Mouse (Mus musculus) forebrain, embryonic 12.5 days (tissue): Measurements from ENCODE around the gene Btd. TPM values are rescaled to one million over a fixed set of nuclear protein-coding genes. Genes with fewer than 3 reads are reported as not detected.

Experiments
- ATAC-seq: fragments of 200-750 bp; cut with Nextera tagmentation; 2 replicates; pipeline ENCODE4 v1.8.0; 2017; ENCODE audit warnings: moderate TSS enrichment; ENCODE audit not compliant: low FRiP score
- H3K27ac ChIP-seq: fragments of 300-500 bp; sonication (generic); 2 replicates; pipeline ENCODE4 v1.5.1; 2016; ENCODE audit warnings: mild to moderate bottlenecking
- H3K27me3 ChIP-seq: fragments of 300-500 bp; sonication (generic); 2 replicates; pipeline ENCODE4 v1.6.1; 2016; ENCODE audit warnings: mild to moderate bottlenecking
- H3K36me3 ChIP-seq: fragments of 300-500 bp; sonication (generic); replicated peaks from 2 replicates; pipeline ENCODE4 v1.6.1; 2016; ENCODE audit warnings: mild to moderate bottlenecking
- H3K4me1 ChIP-seq: fragments of 300-500 bp; sonication (generic); 2 replicates; pipeline ENCODE4 v1.6.1; 2016
- H3K4me2 ChIP-seq: fragments of 300-500 bp; sonication (generic); 2 replicates; pipeline ENCODE4 v1.6.1; 2016; ENCODE audit warnings: mild to moderate bottlenecking, moderate library complexity
- H3K4me3 ChIP-seq: fragments of 300-500 bp; sonication (generic); replicated peaks from 2 replicates; pipeline ENCODE4 v1.5.1; 2016; ENCODE audit warnings: mild to moderate bottlenecking
- H3K9ac ChIP-seq: fragments of 300-500 bp; sonication (generic); 2 replicates; pipeline ENCODE4 v1.6.1; 2016; ENCODE audit warnings: mild to moderate bottlenecking
- H3K9me3 ChIP-seq: fragments of 300-500 bp; sonication (generic); 2 replicates; pipeline ENCODE4 v1.6.1; 2016
- WGBS: fragments of 180-500 bp; shearing (Covaris S2); methylation state at CpG from one replicate; pipeline ENCODE4 v1.1.7; 2016; 5-methylcytosine and 5-hydroxymethylcytosine counted together
- polyA plus RNA-seq: library from polyadenylated mRNA; unstranded; fragments of >200 nt; fragmentation: Nextera tagmentation; extraction: Ambion mirVana; gene quantifications from 2 replicates; pipeline ENCODE4 v1.2.1, GENCODE M21; 2016

Btd gene
- polyA plus RNA-seq, 1 experiment from 2014 or later, result 13.9 TPM

- Histone ChIP-seq H3K36me3 (no peaks in the 10 kb centered on the region), H3K9me3 (no peaks in the 10 kb centered on the region), H3K9ac (no peak overlapping the region), H3K4me1 (no peaks in the 10 kb centered on the region), H3K27ac (no peak overlapping the region), H3K27me3 (no peaks in the 10 kb centered on the region), H3K4me3 (no peak overlapping the region), H3K4me2 (no peak overlapping the region)
- 87% methylated on average over 3 of the region's 3 CpGs for WGBS
- ATAC-seq, result no peak
Measured at GRCm38 (mm10) chr14:31617997-31618396, 22.8 kb upstream of the Btd start.

- Histone ChIP-seq H3K4me1 (no peaks in the 10 kb centered on the region), H3K4me2 (no peak overlapping the region), H3K27ac (no peak overlapping the region), H3K27me3 (no peaks in the 10 kb centered on the region), H3K36me3 (no peaks in the 10 kb centered on the region), H3K4me3 (no peak overlapping the region), H3K9me3 (no peaks in the 10 kb centered on the region), H3K9ac (no peak overlapping the region)
- ATAC-seq, result no peak
- WGBS, result 53% methylated on average over 9 of the region's 9 CpGs
Measured at GRCm38 (mm10) chr14:31620591-31621223, 20.1 kb upstream of the Btd start.

- WGBS, result 89% methylated on average over 12 of the region's 12 CpGs
- Histone ChIP-seq H3K4me1 (no peaks in the 10 kb centered on the region), H3K4me2 (no peak overlapping the region), H3K36me3 (no peaks in the 10 kb centered on the region), H3K9ac (no peak overlapping the region), H3K9me3 (no peaks in the 10 kb centered on the region), H3K27me3 (no peaks in the 10 kb centered on the region), H3K4me3 (no peak overlapping the region), H3K27ac (no peak overlapping the region)
- no peak for ATAC-seq
Measured at GRCm38 (mm10) chr14:31622748-31623147, 18.1 kb upstream of the Btd start.

GRCm38 (mm10) chr14:31630677-31631076 is 10.2 kb upstream of the Btd start:
- no peak for ATAC-seq
- no peaks in the 10 kb centered on the region for H3K9me3 ChIP-seq

GRCm38 (mm10) chr14:31640346-31640889 is 410 bp upstream of the Btd start, which contains the start of gene Gm49387:
Gene Gm49387, minus strand, starts transcription at chr14:31640878.
- ATAC-seq, result peak; percentile 62
- H3K9me3 ChIP-seq, result no peaks in the 10 kb centered on the region
- peaks cover 18% of the 10 kb centered on the region for H3K4me1 ChIP-seq
- WGBS, result 2% methylated on average over 26 of the region's 26 CpGs
- peak within 1 kb of the TSS; percentile 81 for H3K27ac ChIP-seq
- H3K4me2 ChIP-seq, result peak within 1 kb of the TSS; percentile 93
- peak within 1 kb of the TSS; percentile 66 for H3K9ac ChIP-seq
- peak within 1 kb of the TSS; percentile 69 for H3K4me3 ChIP-seq
- H3K36me3 ChIP-seq, result no peaks in the 10 kb centered on the region
- H3K27me3 ChIP-seq, result no peaks in the 10 kb centered on the region

More at GRCm38 (mm10) chr14:31630677-31631076, 10.2 kb upstream of the Btd start:
- Histone ChIP-seq H3K4me3 (no peak overlapping the region), H3K27ac (no peak overlapping the region), H3K27me3 (no peaks in the 10 kb centered on the region), H3K36me3 (no peaks in the 10 kb centered on the region), H3K9ac (no peak overlapping the region), H3K4me2 (no peak overlapping the region), H3K4me1 (0 out of 2 replicates have a peak, but pooled peaks cover 3% of the 10 kb centered on the region)
- 29% methylated on average over 7 of the region's 7 CpGs for WGBS

- Histone ChIP-seq H3K9me3 (no peaks in the 10 kb centered on the region), H3K27me3 (no peaks in the 10 kb centered on the region), H3K4me1 (peaks cover 18% of the 10 kb centered on the region), H3K27ac (no peak overlapping the region; the same call in 1 of the 2 replicates), H3K9ac (peak overlapping the region; percentile 66), H3K4me3 (peak overlapping the region; percentile 69), H3K36me3 (no peaks in the 10 kb centered on the region), H3K4me2 (peak overlapping the region; percentile 93)
- no peak for ATAC-seq
- 69% methylated on average over 9 of the region's 9 CpGs for WGBS
Measured at GRCm38 (mm10) chr14:31641506-31642155, 803 bp downstream of the Btd start.

- Histone ChIP-seq H3K9me3 (no peaks in the 10 kb centered on the region), H3K4me1 (peaks cover 18% of the 10 kb centered on the region), H3K4me2 (no peak overlapping the region), H3K4me3 (no peak overlapping the region), H3K36me3 (no peaks in the 10 kb centered on the region), H3K27me3 (no peaks in the 10 kb centered on the region), H3K9ac (no peak overlapping the region), H3K27ac (no peak overlapping the region)
- no peak for ATAC-seq
- WGBS, result 88% methylated on average over 5 of the region's 5 CpGs
Measured at GRCm38 (mm10) chr14:31644183-31644830, 3.5 kb downstream of the Btd start.

- Histone ChIP-seq H3K4me2 (no peak overlapping the region), H3K9me3 (no peaks in the 10 kb centered on the region), H3K9ac (no peak overlapping the region), H3K27ac (no peak overlapping the region), H3K4me3 (no peak overlapping the region), H3K4me1 (peaks cover 15% of the 10 kb centered on the region), H3K27me3 (no peaks in the 10 kb centered on the region), H3K36me3 (no peaks in the 10 kb centered on the region)
- no peak for ATAC-seq
- 65% methylated on average over 3 of the region's 3 CpGs for WGBS
Measured at GRCm38 (mm10) chr14:31644931-31645547, 4.2 kb downstream of the Btd start.

GRCm38 (mm10) chr14:31645920-31646319 is 5.1 kb downstream of the Btd start:
- Histone ChIP-seq H3K4me3 (no peak overlapping the region), H3K9me3 (no peaks in the 10 kb centered on the region), H3K27ac (no peak overlapping the region), H3K36me3 (no peaks in the 10 kb centered on the region), H3K9ac (no peak overlapping the region), H3K4me2 (no peak overlapping the region), H3K4me1 (peaks cover 9% of the 10 kb centered on the region), H3K27me3 (no peaks in the 10 kb centered on the region)
- WGBS, result 95% methylated on average over 7 of the region's 7 CpGs
- no peak for ATAC-seq

- H3K9me3 ChIP-seq, result no peaks in the 10 kb centered on the region
- H3K4me1 ChIP-seq, result no peaks in the 10 kb centered on the region
- H3K27ac ChIP-seq, result no peak overlapping the region
- H3K4me2 ChIP-seq, result no peak overlapping the region
- 90% methylated on average over 10 of the region's 10 CpGs for WGBS
- H3K4me3 ChIP-seq, result no peak overlapping the region
- no peak for ATAC-seq
- no peaks in the 10 kb centered on the region for H3K36me3 ChIP-seq
- H3K9ac ChIP-seq, result no peak overlapping the region
- H3K27me3 ChIP-seq, result no peaks in the 10 kb centered on the region
Measured at GRCm38 (mm10) chr14:31647991-31648390, 7.2 kb downstream of the Btd start.

- H3K9ac ChIP-seq, result no peak overlapping the region
- H3K9me3 ChIP-seq, result no peaks in the 10 kb centered on the region
- H3K27ac ChIP-seq, result no peak overlapping the region
- WGBS, result 96% methylated on average over 3 of the region's 3 CpGs
- no peak overlapping the region for H3K4me3 ChIP-seq
- H3K36me3 ChIP-seq, result no peaks in the 10 kb centered on the region
- H3K27me3 ChIP-seq, result no peaks in the 10 kb centered on the region
- H3K4me1 ChIP-seq, result no peaks in the 10 kb centered on the region
- H3K4me2 ChIP-seq, result no peak overlapping the region
- ATAC-seq, result no peak
Measured at GRCm38 (mm10) chr14:31650347-31650746, 9.5 kb downstream of the Btd start.

- H3K4me2 ChIP-seq, result no peak overlapping the region
Measured at GRCm38 (mm10) chr14:31651206-31651605, 10.4 kb downstream of the Btd start.

More at GRCm38 (mm10) chr14:31651206-31651605, 10.4 kb downstream of the Btd start:
- no peaks in the 10 kb centered on the region for H3K27me3 ChIP-seq
- no peak for ATAC-seq
- no peak overlapping the region for H3K4me3 ChIP-seq
- H3K27ac ChIP-seq, result no peak overlapping the region
- no peaks in the 10 kb centered on the region for H3K4me1 ChIP-seq
- H3K36me3 ChIP-seq, result no peaks in the 10 kb centered on the region
- 90% methylated on average over 7 of the region's 7 CpGs for WGBS
- H3K9ac ChIP-seq, result no peak overlapping the region
- H3K9me3 ChIP-seq, result no peaks in the 10 kb centered on the region
